Mouse (Mus musculus) CH12.LX (cell line): ENCODE measurements around the gene Plcd1. TPM values are rescaled to one million over a fixed set of nuclear protein-coding genes. Genes with fewer than 3 reads are reported as not detected.

ENCODE experiments used
- DNase-seq: peaks from one replicate; pipeline ENCODE4 v3.0.0-alpha.2; 2013; ENCODE audit errors: extremely low read depth
- H3K27ac ChIP-seq: 2 replicates; pipeline ENCODE4 v1.5.1; 2012; ENCODE audit warnings: low read depth, mild to moderate bottlenecking, control low read depth, moderate library complexity; ENCODE audit not compliant: insufficient read depth
- H3K27me3 ChIP-seq: replicated peaks from 2 replicates; pipeline ENCODE3; 2012; ENCODE audit warnings: inconsistent platforms
- H3K36me3 ChIP-seq, 2 experiments: replicated peaks in 1 of 2; 2 replicates each; pipeline versions ENCODE3 to v1.6.1; 2012; ENCODE audit warnings: inconsistent platforms in 1 of 2, low read length in 1 of 2, mild to moderate bottlenecking in 1 of 2, mixed read lengths in 1 of 2, moderate library complexity in 1 of 2; ENCODE audit not compliant: control insufficient read depth in 1 of 2, insufficient read depth in 1 of 2
- H3K4me1 ChIP-seq, 2 experiments: 2 replicates each; pipeline ENCODE4 v1.6.1; 2012; ENCODE audit warnings: inconsistent platforms in 1 of 2, moderate library complexity in 1 of 2; ENCODE audit not compliant: insufficient read depth in 2 of 2, control insufficient read depth in 1 of 2
- H3K4me2 ChIP-seq: 2 replicates; pipeline ENCODE4 v1.6.1; 2012; ENCODE audit warnings: low read depth, mild to moderate bottlenecking, control low read depth; ENCODE audit not compliant: poor library complexity, insufficient read depth, severe bottlenecking
- H3K4me3 ChIP-seq, 3 experiments: fragments of 150-350 bp in 1 of 3; sonication (generic) in 1 of 3; replicated peaks in 1 of 3; 2 replicates each; pipeline versions ENCODE3 to v1.5.1; 2011 to 2012; ENCODE audit warnings: low read depth in 2 of 3, low read length in 2 of 3, mild to moderate bottlenecking in 2 of 3, moderate library complexity in 2 of 3, control low read depth in 1 of 3, improper control_type of control experiment in 1 of 3, inconsistent platforms in 1 of 3, mixed read lengths in 1 of 3; ENCODE audit not compliant: poor library complexity in 1 of 3
- H3K79me2 ChIP-seq: replicated peaks from 2 replicates; pipeline ENCODE4 v1.6.1; 2012; ENCODE audit warnings: mild to moderate bottlenecking, moderate library complexity; ENCODE audit not compliant: control insufficient read depth, poor library complexity, insufficient read depth, severe bottlenecking; ENCODE audit errors: extremely low read depth
- H3K9ac ChIP-seq: 2 replicates; pipeline ENCODE4 v1.6.1; 2012; ENCODE audit warnings: low read depth, mild to moderate bottlenecking, control low read depth, moderate library complexity; ENCODE audit not compliant: insufficient read depth
- H3K9me3 ChIP-seq: replicated peaks from 2 replicates; pipeline ENCODE3; 2012; ENCODE audit warnings: low read length, inconsistent platforms, mixed read lengths
- BHLHE40 ChIP-seq: IDR thresholded peaks from 2 replicates; pipeline ENCODE4 v1.6.1; 2011; ENCODE audit warnings: mild to moderate bottlenecking, low read depth, low read length, improper control_type of control experiment
- CHD1 ChIP-seq: IDR thresholded peaks from 2 replicates; pipeline ENCODE4 v1.6.1; 2012; ENCODE audit warnings: low read depth, low read length, improper control_type of control experiment, inconsistent platforms
- CTCF ChIP-seq, 2 experiments: IDR thresholded peaks in 1 of 2; conservative IDR thresholded peaks in 1 of 2; 2 replicates each; pipeline ENCODE4 v1.5.1; 2011 to 2012; ENCODE audit warnings: low read depth in 2 of 2, low read length in 2 of 2, improper control_type of control experiment in 1 of 2, inconsistent platforms in 1 of 2, mild to moderate bottlenecking in 1 of 2, moderate library complexity in 1 of 2
- E2F4 ChIP-seq: IDR thresholded peaks from 2 replicates; pipeline ENCODE4 v1.6.1; 2011; ENCODE audit warnings: low read depth, low read length, improper control_type of control experiment; ENCODE audit not compliant: insufficient replicate concordance
- ELF1 ChIP-seq: IDR thresholded peaks from 2 replicates; pipeline ENCODE4 v1.6.1; 2014; ENCODE audit warnings: low read depth, mild to moderate bottlenecking, inconsistent platforms, low read length, improper control_type of control experiment
- ETS1 ChIP-seq: conservative IDR thresholded peaks from 2 replicates; pipeline ENCODE4 v1.6.1; 2012; ENCODE audit warnings: low read depth, mild to moderate bottlenecking, inconsistent platforms, low read length, improper control_type of control experiment, moderate library complexity
- GABPA ChIP-seq: IDR thresholded peaks from 2 replicates; pipeline ENCODE4 v1.6.1; 2012; ENCODE audit warnings: low read depth, low read length, improper control_type of control experiment, inconsistent platforms; ENCODE audit not compliant: insufficient replicate concordance
- HCFC1 ChIP-seq: IDR thresholded peaks from 2 replicates; pipeline ENCODE4 v1.6.1; 2012; ENCODE audit warnings: low read depth, mild to moderate bottlenecking, inconsistent platforms, low read length, improper control_type of control experiment
- IRF4 ChIP-seq: IDR thresholded peaks from 2 replicates; pipeline ENCODE4 v1.6.1; 2014; ENCODE audit warnings: low read depth, mild to moderate bottlenecking, inconsistent platforms, low read length, improper control_type of control experiment
- KAT2A ChIP-seq: IDR thresholded peaks from 2 replicates; pipeline ENCODE4 v1.6.1; 2012; ENCODE audit warnings: low read length, improper control_type of control experiment, inconsistent platforms; ENCODE audit not compliant: insufficient replicate concordance
- MAX ChIP-seq: IDR thresholded peaks from 2 replicates; pipeline ENCODE4 v1.6.1; 2011; ENCODE audit warnings: low read length, improper control_type of control experiment
- MAZ ChIP-seq: IDR thresholded peaks from 2 replicates; pipeline ENCODE4 v1.6.1; 2012; ENCODE audit warnings: low read depth, mild to moderate bottlenecking, inconsistent platforms, low read length, improper control_type of control experiment, moderate library complexity
- MXI1 ChIP-seq: IDR thresholded peaks from 2 replicates; pipeline ENCODE4 v1.6.1; 2011; ENCODE audit warnings: mild to moderate bottlenecking, low read depth, low read length, improper control_type of control experiment
- MYC ChIP-seq: IDR thresholded peaks from 2 replicates; pipeline ENCODE4 v1.6.1; 2011; ENCODE audit warnings: low read depth, mild to moderate bottlenecking, improper control_type of control experiment, low read length
- NELFE ChIP-seq: IDR thresholded peaks from 2 replicates; pipeline ENCODE4 v1.6.1; 2011; ENCODE audit warnings: low read depth, low read length, improper control_type of control experiment
- NRF1 ChIP-seq: IDR thresholded peaks from 2 replicates; pipeline ENCODE4 v1.6.1; 2014; ENCODE audit warnings: low read depth, mild to moderate bottlenecking, inconsistent platforms, low read length, improper control_type of control experiment, moderate library complexity
- POLR2A ChIP-seq: IDR thresholded peaks from 2 replicates; pipeline ENCODE4 v1.6.1; 2011; ENCODE audit warnings: low read depth, mild to moderate bottlenecking, improper control_type of control experiment, low read length
- RAD21 ChIP-seq: IDR thresholded peaks from 2 replicates; pipeline ENCODE4 v1.6.1; 2011; ENCODE audit warnings: low read depth, mild to moderate bottlenecking, low read length, improper control_type of control experiment, moderate library complexity
- RCOR1 ChIP-seq: conservative IDR thresholded peaks from 2 replicates; pipeline ENCODE4 v1.6.1; 2012; ENCODE audit warnings: low read depth, mild to moderate bottlenecking, inconsistent platforms, low read length, improper control_type of control experiment
- SIN3A ChIP-seq: IDR thresholded peaks from 2 replicates; pipeline ENCODE4 v1.6.1; 2012; ENCODE audit warnings: low read length, improper control_type of control experiment, inconsistent platforms
- SMC3 ChIP-seq: IDR thresholded peaks from 2 replicates; pipeline ENCODE4 v1.6.1; 2011; ENCODE audit warnings: low read depth, low read length, improper control_type of control experiment
- TBP ChIP-seq: conservative IDR thresholded peaks from 2 replicates; pipeline ENCODE4 v1.6.1; 2011; ENCODE audit warnings: low read depth, low read length, improper control_type of control experiment
- TCF12 ChIP-seq: IDR thresholded peaks from 2 replicates; pipeline ENCODE4 v1.6.1; 2014; ENCODE audit warnings: low read depth, mild to moderate bottlenecking, inconsistent platforms, low read length, improper control_type of control experiment
- UBTF ChIP-seq: IDR thresholded peaks from 2 replicates; pipeline ENCODE4 v1.6.1; 2012; ENCODE audit warnings: low read depth, mild to moderate bottlenecking, inconsistent platforms, low read length, improper control_type of control experiment, moderate library complexity
- USF1 ChIP-seq: IDR thresholded peaks from 2 replicates; pipeline ENCODE4 v1.6.1; 2014; ENCODE audit warnings: low read depth, mild to moderate bottlenecking, inconsistent platforms, low read length, improper control_type of control experiment
- USF2 ChIP-seq: conservative IDR thresholded peaks from 2 replicates; pipeline ENCODE4 v1.6.1; 2011; ENCODE audit warnings: low read depth, low read length, improper control_type of control experiment
- ZC3H11A ChIP-seq: IDR thresholded peaks from 2 replicates; pipeline ENCODE4 v1.6.1; 2012; ENCODE audit warnings: low read depth, mild to moderate bottlenecking, inconsistent platforms, low read length, improper control_type of control experiment
- ZMIZ1 ChIP-seq: IDR thresholded peaks from 2 replicates; pipeline ENCODE4 v1.6.1; 2012; ENCODE audit warnings: low read depth, mild to moderate bottlenecking, inconsistent platforms, low read length, improper control_type of control experiment
- ZNF384 ChIP-seq: IDR thresholded peaks from 2 replicates; pipeline ENCODE4 v1.6.1; 2012; ENCODE audit warnings: low read depth, low read length, improper control_type of control experiment, inconsistent platforms
- dilution Hi-C: fragments of 300-500 bp; cut with MboI; formaldehyde crosslinking; loops from 2 replicates; pipeline ENCODE4 v1.14.3; 2020; ENCODE audit warnings: low sequenced_read_pairs; ENCODE audit not compliant: extremely low pct_unique_long_range_greater_than_20kb, extremely low pct_ligation_motif_present
- in situ Hi-C: fragments of 300-500 bp; cut with MboI; formaldehyde crosslinking; loops from 3 replicates; pipeline ENCODE4 v1.14.3; 2019; ENCODE audit warnings: low sequenced_read_pairs, low pct_ligation_motif_present, low pct_unique_long_range_greater_than_20kb, mixed read lengths
- polyA plus RNA-seq: library from polyadenylated mRNA; unstranded; fragments of >175 nt; gene quantifications from 2 replicates; pipeline ENCODE4 v1.2.1, GENCODE M21; 2012; ENCODE audit warnings: low read depth; ENCODE audit not compliant: insufficient read length
- total RNA-seq, 2 experiments: library from RNA; depleted of rRNA; stranded (reverse); fragments of 300-350 nt in 1 of 2; fragments of >200 nt in 1 of 2; gene quantifications; 2 replicates each; pipeline ENCODE4 v1.2.3; 2012 to 2014

The Plcd1 gene
- total and polyA plus RNA-seq, 3 experiments, result 0.38 to 0.43 TPM; not detected in 1

- in situ Hi-C loops, result loop anchor here (10.0 kb wide), 1 partner anchor 472 kb away; the partner anchor contains the start of gene Scn5a
- Histone ChIP-seq H3K9ac (peak overlapping the region; percentile 0; the same call in 1 of the 2 replicates), H3K4me3 (peak overlapping the region; percentile 60 to 63 (median 62)), H3K27me3 (peaks cover 32% of the 10 kb centered on the region), H3K27ac (no peak overlapping the region), H3K4me1 (peaks cover 17 to 28% of the 10 kb centered on the region in 2 experiments), H3K9me3 (peaks cover 2% of the 10 kb centered on the region), H3K36me3 (no peaks in the 10 kb centered on the region), H3K4me2 (peak overlapping the region; percentile 32)
- dilution Hi-C loops, result no loop called here
- DNase-seq, result no peak
- TF ChIP-seq IRF4 (peak; percentile 18; the same call in 1 of the 2 replicates), NRF1 (peak; percentile 60; the same call in 1 of the 2 replicates), GABPA (no peak)
- TF ChIP-seq, all 38 proteins: peak for 2
- no peaks in the 10 kb centered on the region for H3K79me2 ChIP-seq
Observed at GRCm38 (mm10) chr9:119102783-119103113, 9.4 kb upstream of the Plcd1 start.

GRCm38 (mm10) chr9:119101992-119102782, 8.9 kb upstream of the Plcd1 start, which contains the start of gene Dlec1:
TSS of gene Dlec1 (plus strand) at chr9:119102478.
- Histone ChIP-seq H3K4me3 (peak within 1 kb of the TSS; percentile 60 to 63 (median 62)), H3K4me1 (peaks cover 17 to 28% of the 10 kb centered on the region in 2 experiments), H3K9me3 (no peaks in the 10 kb centered on the region), H3K27ac (no peak within 1 kb of the TSS), H3K27me3 (peaks cover 37% of the 10 kb centered on the region), H3K4me2 (peak within 1 kb of the TSS; percentile 80), H3K36me3 (no peaks in the 10 kb centered on the region), H3K9ac (peak within 1 kb of the TSS; percentile 30; the same call in 1 of the 2 replicates), H3K79me2 (no peaks in the 10 kb centered on the region)
- DNase-seq, result peak; percentile 95
- in situ Hi-C loops (loop anchor here (10.0 kb wide), 1 partner anchor 473 kb away; the partner anchor contains the start of gene Scn5a), dilution Hi-C loops (no loop called here)
- TF ChIP-seq E2F4 (no peak), MYC (no peak), ZNF384 (no peak), BHLHE40 (peak; percentile 10; the same call in 1 of the 2 replicates), IRF4 (0 out of 2 replicates have a peak, but pooled peaks have one; percentile 20), NELFE (peak; percentile 80), ETS1 (peak; percentile 43; the same call in 1 of the 2 replicates), RCOR1 (no peak), ELF1 (peak; percentile 90), TCF12 (peak; percentile 38; the same call in 1 of the 2 replicates), CHD1 (no peak), MXI1 (peak; percentile 96), NRF1 (no peak), SIN3A (peak; percentile 97), USF2 (no peak), RAD21 (no peak; the same call in none of the 2 replicates), GABPA (no peak), KAT2A (0 out of 2 replicates have a peak, but pooled peaks have one; percentile 32), TBP (peak; percentile 78), CTCF (conservative IDR thresholded peaks at IDR 0.05 in 1 of 2, IDR thresholded peaks at IDR 0.05 in 1 of 2; ENCODE audit: low read depth in 2 of 2, low read length in 2 of 2) (peak in 1 of 2 experiments; percentile 49; a peak in 2 of 4 replicates), ZMIZ1 (no peak), MAZ (0 out of 2 replicates have a peak, but pooled peaks have one; percentile 27), ZC3H11A (no peak), POLR2A (peak; percentile 62), MAX (peak; percentile 26; the same call in 1 of the 2 replicates), HCFC1 (peak; percentile 76), SMC3 (no peak; the same call in 1 of the 2 replicates), UBTF (no peak), USF1 (no peak)
